Mouse (Mus musculus): ENCODE measurements around the gene Slc38a8. TPM values are rescaled to one million over a fixed set of nuclear protein-coding genes. Genes with fewer than 3 reads are reported as not detected.

Gene Slc38a8
- polyA plus RNA-seq, 1 experiment from 2014 or later: not detected

- H3K4me1 ChIP-seq (ENCODE audit: control insufficient read depth, insufficient read depth, low read length): peaks cover 11% of the 10 kb centered on the region
- no peaks in the 10 kb centered on the region for H3K9me3 ChIP-seq (replicated peaks; ENCODE audit: control insufficient read depth, low read length, poor library complexity, severe bottlenecking)
- H3K27me3 ChIP-seq (ENCODE audit: control insufficient read depth, insufficient read depth, low read depth, low read length): no peaks in the 10 kb centered on the region
- 0 out of 2 replicates have a peak overlapping the region, but pooled peaks have one; percentile 3 for H3K9ac ChIP-seq (ENCODE audit: low read depth, low read length)
- H3K27ac ChIP-seq (ENCODE audit: low read length): peak overlapping the region; percentile 55; the same call in 1 of the 2 replicates
- no peak overlapping the region for H3K4me2 ChIP-seq (ENCODE audit: low read length)
- no peak overlapping the region for H3K4me3 ChIP-seq (ENCODE audit: low read depth, low read length)
- 16% methylated on average over 9 of the region's 9 CpGs for WGBS
- 0 out of 2 replicates have a peak, but pooled peaks have one; percentile 7 for ATAC-seq
- H3K36me3 ChIP-seq (ENCODE audit: control insufficient read depth, insufficient read depth, low read length): peaks cover 16% of the 10 kb centered on the region
Observed at GRCm38 (mm10) chr8:119505488-119505887, 4.0 kb upstream of the Slc38a8 start.

- no peak overlapping the region for H3K4me2 ChIP-seq (ENCODE audit: low read length)
- H3K27ac ChIP-seq (ENCODE audit: low read length): no peak overlapping the region
- peaks cover 6% of the 10 kb centered on the region for H3K36me3 ChIP-seq (ENCODE audit: control insufficient read depth, insufficient read depth, low read length)
- WGBS: 22% methylated on average over 9 of the region's 10 CpGs
- ATAC-seq: no peak
- H3K9ac ChIP-seq (ENCODE audit: low read depth, low read length): no peak overlapping the region
- H3K27me3 ChIP-seq (ENCODE audit: control insufficient read depth, insufficient read depth, low read depth, low read length): no peaks in the 10 kb centered on the region
- no peak overlapping the region for H3K4me3 ChIP-seq (ENCODE audit: low read depth, low read length)
- H3K4me1 ChIP-seq (ENCODE audit: control insufficient read depth, insufficient read depth, low read length): peaks cover 11% of the 10 kb centered on the region
- no peaks in the 10 kb centered on the region for H3K9me3 ChIP-seq (replicated peaks; ENCODE audit: control insufficient read depth, low read length, poor library complexity, severe bottlenecking)
Observed at GRCm38 (mm10) chr8:119503191-119503767, 1.8 kb upstream of the Slc38a8 start.

- H3K27ac ChIP-seq (ENCODE audit: low read length): no peak overlapping the region
- no peak overlapping the region for H3K4me2 ChIP-seq (ENCODE audit: low read length)
- no peak for ATAC-seq
- H3K4me3 ChIP-seq (ENCODE audit: low read depth, low read length): no peak overlapping the region
- H3K36me3 ChIP-seq (ENCODE audit: control insufficient read depth, insufficient read depth, low read length): no peaks in the 10 kb centered on the region
- no peaks in the 10 kb centered on the region for H3K9me3 ChIP-seq (replicated peaks; ENCODE audit: control insufficient read depth, low read length, poor library complexity, severe bottlenecking)
- 63% methylated on average over 4 of the region's 4 CpGs for WGBS
- H3K4me1 ChIP-seq (ENCODE audit: control insufficient read depth, insufficient read depth, low read length): peaks cover 15% of the 10 kb centered on the region
- no peak overlapping the region for H3K9ac ChIP-seq (ENCODE audit: low read depth, low read length)
- no peaks in the 10 kb centered on the region for H3K27me3 ChIP-seq (ENCODE audit: control insufficient read depth, insufficient read depth, low read depth, low read length)
Observed at GRCm38 (mm10) chr8:119502111-119502510, 613 bp upstream of the Slc38a8 start.

- Histone ChIP-seq H3K4me3 (ENCODE audit: low read depth, low read length) (no peak overlapping the region), H3K27me3 (ENCODE audit: control insufficient read depth, insufficient read depth, low read depth, low read length) (no peaks in the 10 kb centered on the region), H3K27ac (ENCODE audit: low read length) (no peak overlapping the region), H3K36me3 (ENCODE audit: control insufficient read depth, insufficient read depth, low read length) (no peaks in the 10 kb centered on the region), H3K4me1 (ENCODE audit: control insufficient read depth, insufficient read depth, low read length) (peaks cover 6% of the 10 kb centered on the region), H3K9me3 (replicated peaks; ENCODE audit: control insufficient read depth, low read length, poor library complexity, severe bottlenecking) (no peaks in the 10 kb centered on the region), H3K9ac (ENCODE audit: low read depth, low read length) (no peak overlapping the region), H3K4me2 (ENCODE audit: low read length) (no peak overlapping the region)
- 94% methylated on average over 2 of the region's 2 CpGs for WGBS
- no peak for ATAC-seq
Observed at GRCm38 (mm10) chr8:119499836-119500235, 1.7 kb downstream of the Slc38a8 start.

DNA sequence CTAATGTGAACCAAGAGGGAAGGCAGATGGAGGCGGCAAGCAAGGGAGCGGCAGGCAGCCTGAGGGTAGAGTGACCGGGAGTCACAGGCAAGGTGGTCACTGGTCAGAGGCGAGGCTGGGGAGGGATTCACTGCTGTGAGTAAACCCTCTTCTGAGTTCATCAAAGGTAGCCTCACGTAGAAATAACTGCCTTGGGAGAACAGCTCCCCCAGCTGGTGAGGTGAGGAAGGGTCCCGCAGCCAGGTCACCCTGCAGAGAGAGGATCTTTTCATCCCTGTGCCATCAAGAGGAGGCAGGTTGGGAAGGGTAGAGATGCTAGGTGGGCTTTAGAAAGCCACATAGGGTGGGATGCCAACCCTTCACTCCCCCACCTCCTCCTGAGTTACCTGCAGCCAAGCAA is 4.7 kb downstream of the Slc38a8 start:
- no peaks in the 10 kb centered on the region for H3K36me3 ChIP-seq (ENCODE audit: control insufficient read depth, insufficient read depth, low read length)
- H3K4me2 ChIP-seq (ENCODE audit: low read length): no peak overlapping the region
- H3K9me3 ChIP-seq (replicated peaks; ENCODE audit: control insufficient read depth, low read length, poor library complexity, severe bottlenecking): no peaks in the 10 kb centered on the region
- H3K9ac ChIP-seq (ENCODE audit: low read depth, low read length): no peak overlapping the region
- no peak overlapping the region for H3K4me3 ChIP-seq (ENCODE audit: low read depth, low read length)
- H3K4me1 ChIP-seq (ENCODE audit: control insufficient read depth, insufficient read depth, low read length): peaks cover 4% of the 10 kb centered on the region
- no peak overlapping the region for H3K27ac ChIP-seq (ENCODE audit: low read length)
- no peak for ATAC-seq
- no peaks in the 10 kb centered on the region for H3K27me3 ChIP-seq (ENCODE audit: control insufficient read depth, insufficient read depth, low read depth, low read length)
- WGBS: 37% methylated on average over 6 of the region's 6 CpGs

GRCm38 (mm10) chr8:119487093-119487492 is 14.4 kb downstream of the Slc38a8 start:
- WGBS: 78% methylated on average over 7 of the region's 7 CpGs
- Histone ChIP-seq H3K9me3 (replicated peaks; ENCODE audit: control insufficient read depth, low read length, poor library complexity, severe bottlenecking) (no peaks in the 10 kb centered on the region), H3K27ac (ENCODE audit: low read length) (no peak overlapping the region), H3K36me3 (ENCODE audit: control insufficient read depth, insufficient read depth, low read length) (no peaks in the 10 kb centered on the region), H3K4me2 (ENCODE audit: low read length) (no peak overlapping the region), H3K9ac (ENCODE audit: low read depth, low read length) (no peak overlapping the region), H3K4me1 (ENCODE audit: control insufficient read depth, insufficient read depth, low read length) (peaks cover 6% of the 10 kb centered on the region), H3K27me3 (ENCODE audit: control insufficient read depth, insufficient read depth, low read depth, low read length) (no peaks in the 10 kb centered on the region), H3K4me3 (ENCODE audit: low read depth, low read length) (no peak overlapping the region)
- ATAC-seq: no peak

GRCm38 (mm10) chr8:119484145-119484896 is 17.2 kb downstream of the Slc38a8 start:
- H3K4me3 ChIP-seq (ENCODE audit: low read depth, low read length): no peak overlapping the region
- no peaks in the 10 kb centered on the region for H3K4me1 ChIP-seq (ENCODE audit: control insufficient read depth, insufficient read depth, low read length)
- no peak for ATAC-seq
- no peaks in the 10 kb centered on the region for H3K27me3 ChIP-seq (ENCODE audit: control insufficient read depth, insufficient read depth, low read depth, low read length)
- WGBS: 86% methylated on average over 11 of the region's 11 CpGs
- H3K36me3 ChIP-seq (ENCODE audit: control insufficient read depth, insufficient read depth, low read length): no peaks in the 10 kb centered on the region
- H3K9me3 ChIP-seq (replicated peaks; ENCODE audit: control insufficient read depth, low read length, poor library complexity, severe bottlenecking): no peaks in the 10 kb centered on the region
- H3K4me2 ChIP-seq (ENCODE audit: low read length): no peak overlapping the region
- no peak overlapping the region for H3K9ac ChIP-seq (ENCODE audit: low read depth, low read length)
- no peak overlapping the region for H3K27ac ChIP-seq (ENCODE audit: low read length)

GRCm38 (mm10) chr8:119478684-119479083 is 22.8 kb downstream of the Slc38a8 start:
- no peaks in the 10 kb centered on the region for H3K4me1 ChIP-seq (ENCODE audit: control insufficient read depth, insufficient read depth, low read length)
- no peaks in the 10 kb centered on the region for H3K9me3 ChIP-seq (replicated peaks; ENCODE audit: control insufficient read depth, low read length, poor library complexity, severe bottlenecking)
- no peak for ATAC-seq
- WGBS: 25% methylated on average over 5 of the region's 5 CpGs
- no peak overlapping the region for H3K4me3 ChIP-seq (ENCODE audit: low read depth, low read length)
- H3K9ac ChIP-seq (ENCODE audit: low read depth, low read length): no peak overlapping the region
- H3K27ac ChIP-seq (ENCODE audit: low read length): no peak overlapping the region
- H3K36me3 ChIP-seq (ENCODE audit: control insufficient read depth, insufficient read depth, low read length): no peaks in the 10 kb centered on the region
- no peaks in the 10 kb centered on the region for H3K27me3 ChIP-seq (ENCODE audit: control insufficient read depth, insufficient read depth, low read depth, low read length)
- H3K4me2 ChIP-seq (ENCODE audit: low read length): no peak overlapping the region

GRCm38 (mm10) chr8:119468091-119468490 is 33.4 kb downstream of the Slc38a8 start:
- Histone ChIP-seq H3K9ac (ENCODE audit: low read depth, low read length) (no peak overlapping the region), H3K9me3 (replicated peaks; ENCODE audit: control insufficient read depth, low read length, poor library complexity, severe bottlenecking) (no peaks in the 10 kb centered on the region), H3K36me3 (ENCODE audit: control insufficient read depth, insufficient read depth, low read length) (no peaks in the 10 kb centered on the region), H3K4me1 (ENCODE audit: control insufficient read depth, insufficient read depth, low read length) (peaks cover 22% of the 10 kb centered on the region), H3K27me3 (ENCODE audit: control insufficient read depth, insufficient read depth, low read depth, low read length) (peaks cover 3% of the 10 kb centered on the region), H3K4me2 (ENCODE audit: low read length) (no peak overlapping the region), H3K4me3 (ENCODE audit: low read depth, low read length) (no peak overlapping the region), H3K27ac (ENCODE audit: low read length) (no peak overlapping the region)
- no peak for ATAC-seq
- WGBS: 90% methylated on average over 8 of the region's 8 CpGs
